Mouse (Mus musculus) limb, embryonic 11.5 days (tissue): ENCODE measurements around the gene Porcn. TPM values are rescaled to one million over a fixed set of nuclear protein-coding genes. Genes with fewer than 3 reads are reported as not detected.

Experiments used
- ATAC-seq: fragments of 200-750 bp; cut with Nextera tagmentation; 2 replicates; pipeline ENCODE4 v1.8.0; 2017; ENCODE audit warnings: low read depth; ENCODE audit not compliant: insufficient number of reproducible peaks, low FRiP score, low TSS enrichment
- DNase-seq: peaks from one replicate; pipeline ENCODE4 v3.0.0-alpha.2; 2015; ENCODE audit warnings: low spot score
- H3K27ac ChIP-seq: fragments of 300-500 bp; sonication (generic); replicated peaks from 2 replicates; pipeline ENCODE4 v1.5.1; 2014; ENCODE audit warnings: low read depth, mild to moderate bottlenecking, low read length
- H3K27me3 ChIP-seq: fragments of 300-500 bp; sonication (generic); 2 replicates; pipeline ENCODE4 v1.6.1; 2014; ENCODE audit warnings: mild to moderate bottlenecking, low read length, mixed read lengths; ENCODE audit not compliant: control insufficient read depth, insufficient read depth
- H3K36me3 ChIP-seq: fragments of 300-500 bp; sonication (generic); 2 replicates; pipeline ENCODE4 v1.6.1; 2014; ENCODE audit warnings: mild to moderate bottlenecking, low read length, moderate library complexity, mixed read lengths; ENCODE audit not compliant: control insufficient read depth, insufficient read depth
- H3K4me1 ChIP-seq: fragments of 300-500 bp; sonication (generic); 2 replicates; pipeline ENCODE4 v1.6.1; 2014; ENCODE audit warnings: low read length, mixed read lengths; ENCODE audit not compliant: control insufficient read depth, insufficient read depth
- H3K4me2 ChIP-seq: fragments of 300-500 bp; sonication (generic); 2 replicates; pipeline ENCODE4 v1.6.1; 2014; ENCODE audit warnings: low read depth, mild to moderate bottlenecking, moderate library complexity; ENCODE audit not compliant: severe bottlenecking
- H3K4me3 ChIP-seq: fragments of 300-500 bp; sonication (generic); 2 replicates; pipeline ENCODE4 v1.5.1; 2014; ENCODE audit warnings: low read depth, low read length
- H3K9ac ChIP-seq: fragments of 300-500 bp; sonication (generic); 2 replicates; pipeline ENCODE4 v1.6.1; 2014; ENCODE audit warnings: mild to moderate bottlenecking, low read length
- H3K9me3 ChIP-seq: fragments of 300-500 bp; sonication (generic); 2 replicates; pipeline ENCODE4 v1.6.1; 2016; ENCODE audit warnings: low read length; ENCODE audit not compliant: control insufficient read depth
- WGBS: fragments of 180-500 bp; shearing (Covaris S2); extraction: QIAGEN DNeasy Blood & Tissue Kit; methylation state at CpG from one replicate; pipeline ENCODE4 v1.1.7; 2014; 5-methylcytosine and 5-hydroxymethylcytosine counted together
- polyA plus RNA-seq: library from polyadenylated mRNA; unstranded; fragments of >200 nt; fragmentation: Nextera tagmentation; extraction: Ambion mirVana; gene quantifications from 2 replicates; pipeline ENCODE4 v1.2.1, GENCODE M21; 2014

Gene Porcn
- polyA plus RNA-seq, 1 experiment from 2014 or later = 11.1 TPM

- H3K27ac ChIP-seq = no peak overlapping the region
- ATAC-seq = no peak
- no peak overlapping the region for H3K4me2 ChIP-seq
- no peak overlapping the region for H3K9ac ChIP-seq
- no peak overlapping the region for H3K4me3 ChIP-seq
- DNase-seq = no peak
- no peaks in the 10 kb centered on the region for H3K4me1 ChIP-seq
- 84% methylated on average over 14 of the region's 14 CpGs for WGBS
- H3K9me3 ChIP-seq = no peaks in the 10 kb centered on the region
- H3K36me3 ChIP-seq = no peaks in the 10 kb centered on the region
- no peaks in the 10 kb centered on the region for H3K27me3 ChIP-seq
Measured at GRCm38 (mm10) chrX:8203105-8203504, 3.2 kb downstream of the Porcn start.

DNA sequence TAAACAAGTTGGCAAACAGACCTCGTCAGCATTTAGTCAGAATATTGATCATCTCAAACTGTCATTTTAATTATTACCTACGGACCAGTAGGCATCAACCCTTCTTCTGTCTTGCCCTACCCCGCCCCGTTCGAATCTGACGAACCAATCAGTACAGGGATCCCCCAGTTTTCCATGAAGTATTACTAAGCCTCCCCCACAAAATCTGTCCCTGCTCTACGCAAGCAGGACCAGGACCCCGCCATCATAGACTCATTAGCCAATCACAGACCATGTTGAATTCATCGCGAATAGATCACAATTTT, 13.0 kb downstream of the Porcn start, which contains the start of gene Ebp:
Ebp (minus strand) TSS at position 94 of the 305 bp plus-strand sequence.
- WGBS = 26% methylated on average over 10 of the region's 10 CpGs
- no peaks in the 10 kb centered on the region for H3K9me3 ChIP-seq
- no peaks in the 10 kb centered on the region for H3K27me3 ChIP-seq
- H3K36me3 ChIP-seq = no peaks in the 10 kb centered on the region
- ATAC-seq (no peak), DNase-seq (no peak)
- no peak within 1 kb of the TSS for H3K27ac ChIP-seq
- H3K4me3 ChIP-seq = peak within 1 kb of the TSS; percentile 39
- no peaks in the 10 kb centered on the region for H3K4me1 ChIP-seq
- peak within 1 kb of the TSS; percentile 43 for H3K4me2 ChIP-seq
- peak within 1 kb of the TSS; percentile 59 for H3K9ac ChIP-seq

- no peak overlapping the region for H3K27ac ChIP-seq
- H3K36me3 ChIP-seq = no peaks in the 10 kb centered on the region
- peak overlapping the region; percentile 39 for H3K4me3 ChIP-seq
- H3K4me1 ChIP-seq = no peaks in the 10 kb centered on the region
- peak overlapping the region; percentile 59; the same call in 1 of the 2 replicates for H3K9ac ChIP-seq
- H3K27me3 ChIP-seq = no peaks in the 10 kb centered on the region
- ATAC-seq (peak; percentile 92), DNase-seq (peak; percentile 71)
- no peaks in the 10 kb centered on the region for H3K9me3 ChIP-seq
- WGBS = 16% methylated on average over 38 of the region's 38 CpGs
- peak overlapping the region; percentile 43 for H3K4me2 ChIP-seq
Measured at GRCm38 (mm10) chrX:8192640-8193418, 13.5 kb downstream of the Porcn start.

DNA sequence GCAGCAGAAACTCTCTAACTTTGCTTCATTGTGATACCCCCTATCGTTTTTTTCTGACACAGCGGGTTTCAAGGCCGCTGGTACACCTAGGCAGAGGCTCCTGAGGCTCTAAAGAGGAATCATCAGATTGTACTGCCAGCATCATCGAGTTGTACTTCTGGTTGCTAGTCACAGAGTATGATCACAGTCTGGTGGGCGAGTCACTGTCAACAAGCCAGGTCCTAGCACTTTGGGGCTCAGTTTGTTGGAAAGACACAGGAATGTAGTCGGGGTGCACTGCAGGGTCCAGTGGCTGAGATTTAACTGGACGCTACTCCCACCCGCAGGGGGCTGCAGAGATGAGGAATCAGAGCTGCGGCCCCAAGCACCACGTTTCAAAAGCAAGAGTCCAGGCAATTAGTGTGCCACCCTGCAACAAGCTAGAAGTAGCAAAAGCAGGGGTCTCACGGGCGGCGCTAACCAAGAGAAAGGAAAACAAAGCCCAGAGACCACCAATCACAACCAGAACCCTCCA, 14.1 kb downstream of the Porcn start:
- DNase-seq (no peak), ATAC-seq (no peak; the same call in 1 of the 2 replicates)
- Histone ChIP-seq H3K9ac (peak overlapping the region; percentile 59), H3K4me3 (peak overlapping the region; percentile 39), H3K27ac (no peak overlapping the region), H3K36me3 (no peaks in the 10 kb centered on the region), H3K27me3 (no peaks in the 10 kb centered on the region), H3K4me2 (peak overlapping the region; percentile 43), H3K4me1 (no peaks in the 10 kb centered on the region), H3K9me3 (no peaks in the 10 kb centered on the region)
- WGBS = 13% methylated on average over 13 of the region's 13 CpGs

GRCm38 (mm10) chrX:8182871-8183540, 23.3 kb downstream of the Porcn start:
- ATAC-seq (no peak), DNase-seq (no peak)
- no peaks in the 10 kb centered on the region for H3K4me1 ChIP-seq
- no peaks in the 10 kb centered on the region for H3K9me3 ChIP-seq
- H3K4me2 ChIP-seq = no peak overlapping the region
- H3K27me3 ChIP-seq = no peaks in the 10 kb centered on the region
- no peak overlapping the region for H3K9ac ChIP-seq
- no peak overlapping the region for H3K27ac ChIP-seq
- WGBS = 16% methylated on average over 7 of the region's 7 CpGs
- H3K4me3 ChIP-seq = no peak overlapping the region
- H3K36me3 ChIP-seq = no peaks in the 10 kb centered on the region; the same call in 1 of the 2 replicates

GRCm38 (mm10) chrX:8179646-8180045, 26.7 kb downstream of the Porcn start:
- no peaks in the 10 kb centered on the region for H3K4me1 ChIP-seq
- H3K4me2 ChIP-seq = no peak overlapping the region
- H3K27me3 ChIP-seq = no peaks in the 10 kb centered on the region
- WGBS = 91% methylated on average over 5 of the region's 5 CpGs
- no peaks in the 10 kb centered on the region for H3K36me3 ChIP-seq
- H3K9me3 ChIP-seq = no peaks in the 10 kb centered on the region
- H3K4me3 ChIP-seq = no peak overlapping the region
- DNase-seq (no peak), ATAC-seq (no peak)
- H3K27ac ChIP-seq = no peak overlapping the region
- no peak overlapping the region for H3K9ac ChIP-seq

- no peaks in the 10 kb centered on the region for H3K4me1 ChIP-seq
- H3K27me3 ChIP-seq = no peaks in the 10 kb centered on the region
- ATAC-seq (no peak), DNase-seq (no peak)
- WGBS = 94% methylated on average over 2 of the region's 2 CpGs
- H3K36me3 ChIP-seq = no peaks in the 10 kb centered on the region
- no peak overlapping the region for H3K4me2 ChIP-seq
- H3K9ac ChIP-seq = no peak overlapping the region
- no peak overlapping the region for H3K4me3 ChIP-seq
- no peaks in the 10 kb centered on the region for H3K9me3 ChIP-seq
- H3K27ac ChIP-seq = no peak overlapping the region
Measured at GRCm38 (mm10) chrX:8178871-8179270, 27.5 kb downstream of the Porcn start.

DNA sequence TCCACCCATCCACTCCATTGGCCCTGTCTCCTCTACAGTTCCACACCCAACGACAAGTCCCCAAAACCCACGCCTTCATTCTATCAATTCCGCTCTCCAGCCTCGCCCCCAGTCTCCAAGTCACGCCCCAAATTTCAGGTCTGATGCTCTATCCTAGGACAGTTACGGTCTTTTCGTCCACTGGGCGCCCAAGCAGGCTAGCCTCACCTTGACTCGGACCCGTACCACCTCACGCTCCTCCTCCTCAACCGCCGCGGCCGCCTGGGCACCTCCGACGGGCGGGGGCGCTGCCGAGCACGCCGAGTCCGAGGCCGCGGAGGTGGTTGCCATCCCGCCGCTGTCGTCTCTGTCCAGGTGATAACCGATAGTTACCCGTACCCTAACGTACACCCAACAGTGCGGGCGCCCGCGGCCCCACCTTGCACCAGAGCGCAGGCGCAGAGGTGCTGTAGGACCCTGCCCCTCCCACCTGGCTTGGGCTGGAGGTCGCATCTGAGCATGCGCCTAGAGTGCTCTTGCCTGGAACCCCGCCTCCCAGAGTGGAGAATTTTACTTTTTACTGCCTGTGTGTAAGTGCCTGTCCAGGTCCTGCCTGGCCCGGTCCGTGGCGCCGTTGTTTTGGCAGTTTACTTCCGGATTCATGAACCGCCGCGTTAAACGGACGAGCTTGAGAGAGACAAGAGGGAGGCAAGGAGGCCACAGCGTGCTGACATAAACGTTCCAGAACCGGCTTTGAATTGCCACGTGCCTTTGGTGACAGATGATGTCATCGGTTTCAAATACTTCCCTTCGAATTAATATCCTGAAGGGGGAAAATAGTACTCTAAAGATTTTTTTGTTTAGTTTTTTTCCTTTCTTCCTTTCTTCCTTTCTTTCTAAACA, 30.6 kb downstream of the Porcn start, which contains the start of gene Tbc1d25:
Tbc1d25 (minus strand) TSS at position 678 of the 882 bp plus-strand sequence.
- peak; percentile 96 for ATAC-seq
- no peak within 1 kb of the TSS for H3K27ac ChIP-seq
- WGBS = 12% methylated on average over 51 of the region's 56 CpGs

More for the DNA sequence above, 30.6 kb downstream of the Porcn start, which contains the start of gene Tbc1d25:
- Histone ChIP-seq H3K4me1 (no peaks in the 10 kb centered on the region), H3K9ac (peak within 1 kb of the TSS; percentile 32; the same call in 1 of the 2 replicates), H3K36me3 (no peaks in the 10 kb centered on the region), H3K9me3 (no peaks in the 10 kb centered on the region), H3K27me3 (no peaks in the 10 kb centered on the region), H3K4me2 (peak within 1 kb of the TSS; percentile 38), H3K4me3 (peak within 1 kb of the TSS; percentile 56)
- peak; percentile 83 for DNase-seq
